Mouse (Mus musculus) embryo, embryonic 9.5 days (tissue): ENCODE data around the gene Spag9.
A peak's percentile ranks its signal among the peaks of the same experiment; 100 is the strongest.

Experiments
- DNase-seq: peaks from one replicate; pipeline ENCODE4 v3.0.0-alpha.2; 2017; ENCODE audit errors: extremely low spot score

Gene Spag9

GRCm38 (mm10) chr11:94150519-94151470 is 154.9 kb downstream of the Spag9 start:
- no peak for DNase-seq

- DNase-seq: no peak
These were observed 158.3 kb downstream of the Spag9 start for GRCm38 (mm10) chr11:94154201-94154600.

- peak; percentile 11 for DNase-seq
These were observed 162.6 kb downstream of the Spag9 start for GRCm38 (mm10) chr11:94158521-94158920.

GRCm38 (mm10) chr11:94159066-94159880 is 163.4 kb downstream of the Spag9 start:
- peak; percentile 26 for DNase-seq

GRCm38 (mm10) chr11:94159911-94160415 is 164.1 kb downstream of the Spag9 start:
- DNase-seq: no peak

- DNase-seq: peak; percentile 90
These were observed 164.8 kb downstream of the Spag9 start for GRCm38 (mm10) chr11:94160443-94161266.

GRCm38 (mm10) chr11:94161267-94161646 is 165.4 kb downstream of the Spag9 start:
- DNase-seq: peak; percentile 39

- DNase-seq: no peak
These were observed 166.1 kb downstream of the Spag9 start for GRCm38 (mm10) chr11:94161867-94162581.

GRCm38 (mm10) chr11:94163005-94163767 is 167.3 kb downstream of the Spag9 start:
- no peak for DNase-seq

GRCm38 (mm10) chr11:94165745-94166144 is 169.9 kb downstream of the Spag9 start:
- no peak for DNase-seq

- no peak for DNase-seq
These were observed 172.3 kb downstream of the Spag9 start for GRCm38 (mm10) chr11:94168238-94168637.

- DNase-seq: no peak
These were observed 173.7 kb downstream of the Spag9 start for GRCm38 (mm10) chr11:94169596-94169995.

- DNase-seq: no peak
These were observed 175.8 kb downstream of the Spag9 start for GRCm38 (mm10) chr11:94171691-94172090.

GRCm38 (mm10) chr11:94172186-94172585 is 176.3 kb downstream of the Spag9 start:
- no peak for DNase-seq

- no peak for DNase-seq
These were observed 177.8 kb downstream of the Spag9 start for GRCm38 (mm10) chr11:94173726-94174146.

GRCm38 (mm10) chr11:94175288-94175687 is 179.4 kb downstream of the Spag9 start:
- DNase-seq: no peak
